In genomic region chr9:115163031-115163430, GRCm38 (mm10) we compare ENCODE assay signal across 8 mouse cellular contexts.
DNase-seq lines count a peak whose midpoint lies in the region; ATAC-seq and TF ChIP-seq lines count a peak whose summit lies in the region.

No protein-coding gene starts in this region.

- peak; percentile 70 for DNase-seq in A20 (ENCODE audit: low read depth, low spot score)
- DNase-seq in WW6 (ENCODE audit: low read depth, low spot score) = peak; percentile 54
- DNase-seq in kidney, postnatal 0 days (ENCODE audit: low spot score) = peak; percentile 89
- DNase-seq in liver, postnatal 0 days = peak; percentile 81
- DNase-seq in ovary, postnatal 14 days (ENCODE audit: low spot score) = peak; percentile 70
- peak; percentile 84 for DNase-seq in thymus, postnatal 4 days

- TF ChIP-seq EP300 in liver, postnatal 0 days (IDR thresholded peaks at IDR 0.05; ENCODE audit: low read depth) = no peak

- WGBS in heart, embryonic 15.5 days = 32% methylated on average over 5 of the region's 5 CpGs
- WGBS in kidney, postnatal 0 days = 66% methylated on average over 5 of the region's 5 CpGs
- WGBS in liver, postnatal 0 days (ENCODE audit: insufficient replicate concordance) = 28% methylated on average over 5 of the region's 5 CpGs

- ATAC-seq in erythroblast, adult 5-6 weeks (replicated peaks; ENCODE audit: low FRiP score, poor library complexity, severe bottlenecking) = peak; percentile 70
- ATAC-seq in heart, embryonic 15.5 days (replicated peaks; ENCODE audit: insufficient number of reproducible peaks, insufficient read depth, low FRiP score, low read depth) = peak; percentile 14; the same call in 1 of the 2 replicates
- peak; percentile 70; the same call in 1 of the 2 replicates for ATAC-seq in kidney, postnatal 0 days (replicated peaks; ENCODE audit: low FRiP score, low read depth)
- ATAC-seq in liver, postnatal 0 days = peak; percentile 83

- no peak overlapping the region for H3K4me2 ChIP-seq in heart, embryonic 15.5 days
- no peak overlapping the region for H3K4me2 ChIP-seq in kidney, postnatal 0 days (ENCODE audit: low read length)
- H3K4me2 ChIP-seq in liver, postnatal 0 days (ENCODE audit: low read depth, low read length) = no peak overlapping the region

- no peak overlapping the region for H3K4me3 ChIP-seq in heart, embryonic 15.5 days
- no peak overlapping the region for H3K4me3 ChIP-seq in kidney, postnatal 0 days (replicated peaks; ENCODE audit: low read depth, low read length)
- H3K4me3 ChIP-seq in liver, postnatal 0 days (ENCODE audit: low read depth, low read length) = no peak overlapping the region

- H3K27ac ChIP-seq in heart, embryonic 15.5 days = no peak overlapping the region
- H3K27ac ChIP-seq in kidney, postnatal 0 days = no peak overlapping the region
- H3K27ac ChIP-seq in liver, postnatal 0 days (ENCODE audit: low read depth) = no peak overlapping the region

- peak; percentile 88 for TF ChIP-seq CTCF in kidney, postnatal 0 days (IDR thresholded peaks at IDR 0.05; ENCODE audit: low read depth)
- TF ChIP-seq CTCF in liver, postnatal 0 days (IDR thresholded peaks at IDR 0.05; ENCODE audit: low read depth) = peak; percentile 76

- H3K4me1 ChIP-seq in heart, embryonic 15.5 days (replicated peaks) = peaks cover 21% of the 10 kb centered on the region
- no peaks in the 10 kb centered on the region for H3K4me1 ChIP-seq in kidney, postnatal 0 days (replicated peaks; ENCODE audit: insufficient read depth, low read length)
- H3K4me1 ChIP-seq in liver, postnatal 0 days (ENCODE audit: insufficient read depth) = peaks cover 3% of the 10 kb centered on the region; the same call in 1 of the 2 replicates

- H3K36me3 ChIP-seq in heart, embryonic 15.5 days = no peaks in the 10 kb centered on the region
- H3K36me3 ChIP-seq in kidney, postnatal 0 days (ENCODE audit: insufficient read depth, low read length) = no peaks in the 10 kb centered on the region
- no peaks in the 10 kb centered on the region for H3K36me3 ChIP-seq in liver, postnatal 0 days (replicated peaks; ENCODE audit: insufficient read depth, low read length)

- H3K9ac ChIP-seq in heart, embryonic 15.5 days = no peak overlapping the region
- no peak overlapping the region for H3K9ac ChIP-seq in kidney, postnatal 0 days (ENCODE audit: low read depth, low read length)
- H3K9ac ChIP-seq in liver, postnatal 0 days (replicated peaks) = no peak overlapping the region

- no peaks in the 10 kb centered on the region for H3K9me3 ChIP-seq in heart, embryonic 15.5 days (replicated peaks)
- H3K9me3 ChIP-seq in kidney, postnatal 0 days (replicated peaks; ENCODE audit: low read length) = no peaks in the 10 kb centered on the region
- H3K9me3 ChIP-seq in liver, postnatal 0 days (ENCODE audit: low read length) = no peaks in the 10 kb centered on the region

- H3K27me3 ChIP-seq in heart, embryonic 15.5 days = no peaks in the 10 kb centered on the region
- H3K27me3 ChIP-seq in kidney, postnatal 0 days (ENCODE audit: insufficient read depth, low read length) = no peaks in the 10 kb centered on the region
- no peaks in the 10 kb centered on the region for H3K27me3 ChIP-seq in liver, postnatal 0 days (ENCODE audit: insufficient read depth, low read length)

Comparison
In these comparisons a context has a peak if more than half of its experiments do, and no peak if none do; other contexts are left out.
1. ATAC-seq: peak in every context shown above with its lines; median percentile 83 in liver, postnatal 0 days; 70 in erythroblast, adult 5-6 weeks; 70 in kidney, postnatal 0 days; 14 in heart, embryonic 15.5 days.